In genomic region chr14:29385500-29385899, GRCm38 (mm10) we compare ENCODE assay signal across 24 mouse cellular contexts.
DNase-seq lines count a peak whose midpoint lies in the region; TF ChIP-seq lines count a peak whose summit lies in the region.
"Had no signal": no experiment of that assay in that cellular context is flagged by ENCODE, and none has a peak within 500 bp of the region (broad histone marks: within the 10 kb centered on the region; RNA-seq: fewer than 3 reads in every experiment).

No protein-coding gene starts in this region.

- DNase-seq in heart, adult 11 months = peak; percentile 11
- no peak for DNase-seq in heart, adult 18-20 months
- peak; percentile 26 for DNase-seq in fibroblast of lung, adult 2 months (ENCODE audit: low read depth)
- DNase-seq in heart, postnatal 14 days = no peak
- DNase-seq in spleen, adult 18-20 months = no peak
- DNase-seq: adrenal gland, postnatal 14 days; cerebellum, adult 11-12 months; cerebellum, adult 8-10 months; cerebellum, postnatal 10 days; cerebellum, postnatal 36 days; embryo, embryonic 11 days; gastrocnemius, postnatal 10 days; gastrocnemius, postnatal 36 days had no signal

- no peak for TF ChIP-seq CTCF in C2C12 (IDR thresholded peaks at IDR 0.05; ENCODE audit: control insufficient read depth, insufficient read depth, insufficient read length)

- no peaks in the 10 kb centered on the region for H3K79me3 ChIP-seq in C2C12 (ENCODE audit: low read depth)

- H3ac ChIP-seq in C2C12 (ENCODE audit: control insufficient read depth, insufficient read length, low read depth) = no peak overlapping the region

- intact Hi-C loops in heart, postnatal 14 days (cut with DNase I) = no loop called here

- no peaks in the 10 kb centered on the region for H3K36me3 ChIP-seq in C2C12 (ENCODE audit: control insufficient read depth, insufficient read depth)
- H3K36me3 ChIP-seq: embryonic facial prominence, embryonic 10.5 days; embryonic facial prominence, embryonic 13.5 days; forebrain, embryonic 10.5 days; G1E; heart, embryonic 13.5 days; hindbrain, embryonic 12.5 days; hindbrain, embryonic 15.5 days had no signal

- no peaks in the 10 kb centered on the region for H3K27me3 ChIP-seq in C2C12 (ENCODE audit: control insufficient read depth, insufficient read depth, insufficient read length)
- H3K27me3 ChIP-seq: CH12.LX; embryonic facial prominence, embryonic 13.5 days; forebrain, embryonic 13.5 days; heart, embryonic 13.5 days; hindbrain, embryonic 12.5 days; hindbrain, embryonic 15.5 days had no signal

- H3K4me3 ChIP-seq in C2C12 (ENCODE audit: insufficient read depth, poor library complexity, severe bottlenecking) = no peak overlapping the region
- H3K4me3 ChIP-seq: embryonic facial prominence, embryonic 10.5 days; embryonic facial prominence, embryonic 13.5 days; erythroblast, embryonic 14.5 days; forebrain, embryonic 10.5 days; forebrain, embryonic 13.5 days; heart, embryonic 13.5 days; hindbrain, embryonic 12.5 days; hindbrain, embryonic 15.5 days had no signal

- no peaks in the 10 kb centered on the region for H3K79me2 ChIP-seq in C2C12 (ENCODE audit: control insufficient read depth, insufficient read depth)

TF ChIP-seq in C2C12, 6 proteins besides CTCF, POLR2A, EP300 and RAD21:
- TF ChIP-seq CEBPB (IDR thresholded peaks at IDR 0.05; ENCODE audit: low read depth) (peak; percentile 68), MYOG (IDR thresholded peaks at IDR 0.05; ENCODE audit: control insufficient read depth, extremely low read depth, insufficient read length) (no peak)

Comparison
In these comparisons a context has a peak if more than half of its experiments do, and no peak if none do; other contexts are left out.
1. DNase-seq: peak in heart, adult 11 months (single experiment) and fibroblast of lung, adult 2 months (single experiment); none in heart, adult 18-20 months (0 of 2), heart, postnatal 14 days (0 of 2) and spleen, adult 18-20 months (0 of 2).